Mouse (Mus musculus) gastrocnemius, postnatal 14 days (tissue): ENCODE measurements around the gene Gm20388. TPM values are rescaled to one million over a fixed set of nuclear protein-coding genes. Genes with fewer than 3 reads are reported as not detected.

Experiments
- DNase-seq: peaks from one replicate; pipeline ENCODE4 v3.0.0; 2021; ENCODE audit warnings: mixed read lengths
- intact Hi-C: fragments of 180-260 bp; cut with DNase I; formaldehyde crosslinking; loops from one replicate; pipeline ENCODE4 v1.15.1; 2025; ENCODE audit warnings: low total_unique reads
- total RNA-seq, 2 experiments: library from RNA; stranded (reverse); gene quantifications; 2 replicates each; pipeline ENCODE4 v1.2.3; 2021

Gm20388 gene
- total RNA-seq, 2 experiments from 2014 or later = 5.6 to 6.0 TPM

DNA sequence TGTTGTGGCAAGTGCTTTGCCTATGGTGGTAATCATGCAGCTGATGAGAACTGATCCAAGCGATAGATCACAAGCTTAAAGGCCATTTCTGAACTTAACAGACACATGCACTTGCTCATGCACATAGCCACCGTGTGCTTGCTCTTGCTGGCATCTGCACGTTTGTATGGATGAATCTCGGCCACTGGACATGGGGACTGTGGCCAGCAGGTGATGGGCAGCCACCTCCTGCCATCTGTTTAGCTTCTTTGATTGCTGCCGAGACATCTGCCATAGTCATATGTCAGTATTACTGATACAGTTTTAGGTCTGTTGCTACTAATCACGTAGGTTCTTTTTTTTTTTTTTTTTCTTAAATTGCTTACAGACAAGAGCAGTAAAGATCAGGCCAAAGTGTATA lies 2484.7 kb downstream of the Gm20388 start:
- intact Hi-C loops = no loop called here
- DNase-seq = no peak

DNA sequence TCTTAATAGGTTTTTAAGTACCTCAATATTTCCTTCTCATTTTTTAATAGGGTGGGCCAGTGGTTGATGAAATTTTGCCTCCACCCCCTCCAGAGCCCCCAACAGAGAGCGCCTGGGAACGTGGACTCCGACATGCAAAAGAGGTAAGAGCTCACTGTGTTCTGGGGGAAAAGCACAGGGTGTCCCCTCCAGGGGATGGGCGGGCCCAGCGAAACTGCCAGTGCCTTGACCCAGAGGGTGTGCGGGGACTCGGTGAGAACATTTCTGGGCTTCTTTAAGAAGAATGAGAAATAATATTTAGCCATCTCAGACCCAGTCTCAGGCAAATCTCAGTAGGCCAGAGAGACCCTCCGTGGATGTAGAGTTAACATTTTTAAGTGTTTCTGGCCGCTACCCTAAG lies 2487.5 kb downstream of the Gm20388 start:
- DNase-seq = no peak
- intact Hi-C loops = no loop called here

DNA sequence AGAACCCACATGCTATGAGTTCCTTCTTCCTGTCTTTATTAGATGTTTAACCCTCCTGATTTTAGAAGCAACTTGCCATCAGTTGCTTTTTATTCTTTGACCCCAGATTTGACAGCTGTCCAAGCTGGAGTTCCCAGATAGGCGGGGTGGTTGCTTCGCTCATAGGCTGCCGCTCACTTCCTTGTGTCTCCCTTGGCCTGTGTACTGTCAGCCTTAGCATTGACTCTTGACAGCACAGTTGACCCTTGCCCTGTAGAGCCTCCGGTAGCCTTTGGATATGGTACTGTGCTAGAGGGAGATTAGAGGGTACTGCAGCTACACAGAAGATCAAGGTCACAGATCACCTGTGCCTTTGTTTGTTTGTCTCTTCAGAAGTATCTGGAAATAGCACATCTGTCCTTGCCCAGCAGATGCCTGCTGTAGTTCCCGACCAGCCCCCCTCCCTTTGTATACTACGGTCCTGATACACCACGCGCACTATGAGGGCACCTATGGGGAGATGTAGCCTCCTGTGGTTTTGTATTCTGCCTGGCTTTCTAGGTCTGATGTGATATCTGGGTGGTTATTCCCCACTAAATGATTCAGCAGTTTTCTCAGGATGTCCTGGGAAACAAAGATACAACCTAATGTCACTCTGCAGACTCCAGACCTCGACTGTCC lies 2494.6 kb downstream of the Gm20388 start:
- intact Hi-C loops = no loop called here
- no peak for DNase-seq

DNA sequence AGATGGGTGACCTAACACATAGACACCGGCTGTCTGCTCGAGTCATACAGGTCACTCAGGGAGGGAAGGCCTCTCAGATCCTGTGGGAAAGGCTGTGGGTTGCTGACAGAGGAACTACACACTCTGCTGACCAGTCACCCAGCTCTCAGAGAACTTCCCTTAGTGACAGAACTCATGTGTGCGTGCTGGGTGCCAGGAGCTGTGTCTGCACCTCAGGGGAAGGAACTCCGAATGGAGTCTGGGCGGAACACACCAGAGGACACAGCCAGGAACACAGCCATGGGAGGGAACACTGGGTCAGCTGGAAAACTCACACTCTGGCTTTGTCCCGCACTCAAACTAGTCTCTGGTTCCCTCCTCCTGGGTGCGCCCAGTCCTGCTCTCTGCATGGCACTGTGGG lies 2497.0 kb downstream of the Gm20388 start:
- intact Hi-C loops = no loop called here
- no peak for DNase-seq

DNA sequence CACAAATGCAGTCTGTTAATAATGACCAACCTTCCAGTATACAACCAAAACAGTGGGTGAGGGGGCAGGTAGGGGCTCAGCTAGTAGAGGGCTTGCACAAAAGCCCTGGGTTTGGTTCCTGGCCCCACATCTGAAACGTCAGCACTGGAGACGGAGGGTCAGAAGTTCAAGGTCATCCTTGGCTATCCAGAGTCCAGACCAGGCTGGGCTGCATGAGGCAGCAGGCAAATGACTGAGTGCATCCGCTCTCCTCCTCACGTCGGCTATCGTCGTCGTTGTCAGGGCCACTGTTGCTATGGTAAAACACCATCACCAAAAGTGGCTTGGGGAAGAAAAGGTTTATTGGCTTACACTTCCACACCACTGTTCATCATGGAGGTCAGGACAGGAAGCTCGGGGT lies 2503.7 kb downstream of the Gm20388 start:
- DNase-seq = no peak
- intact Hi-C loops = no loop called here

DNA sequence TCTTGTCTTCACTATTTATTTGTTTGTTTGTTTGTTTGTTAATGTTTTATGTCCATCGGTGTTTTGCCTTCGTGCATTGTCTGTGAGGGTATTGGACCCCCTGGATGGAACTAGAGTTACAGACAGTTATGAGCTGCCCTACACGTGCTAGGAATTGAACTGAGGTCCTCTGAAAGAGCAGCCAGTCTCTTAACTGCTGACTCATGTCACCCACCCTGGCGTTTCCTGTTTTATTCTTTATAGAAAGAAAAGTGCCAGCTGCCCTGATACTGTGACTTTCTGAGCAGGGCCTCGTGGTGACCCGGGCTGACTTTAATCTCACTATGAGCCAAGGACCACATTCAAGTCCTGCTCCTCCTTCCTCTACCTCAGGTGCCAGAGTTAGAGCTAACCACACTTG lies 2504.9 kb downstream of the Gm20388 start:
- DNase-seq = no peak
- intact Hi-C loops = no loop called here

DNA sequence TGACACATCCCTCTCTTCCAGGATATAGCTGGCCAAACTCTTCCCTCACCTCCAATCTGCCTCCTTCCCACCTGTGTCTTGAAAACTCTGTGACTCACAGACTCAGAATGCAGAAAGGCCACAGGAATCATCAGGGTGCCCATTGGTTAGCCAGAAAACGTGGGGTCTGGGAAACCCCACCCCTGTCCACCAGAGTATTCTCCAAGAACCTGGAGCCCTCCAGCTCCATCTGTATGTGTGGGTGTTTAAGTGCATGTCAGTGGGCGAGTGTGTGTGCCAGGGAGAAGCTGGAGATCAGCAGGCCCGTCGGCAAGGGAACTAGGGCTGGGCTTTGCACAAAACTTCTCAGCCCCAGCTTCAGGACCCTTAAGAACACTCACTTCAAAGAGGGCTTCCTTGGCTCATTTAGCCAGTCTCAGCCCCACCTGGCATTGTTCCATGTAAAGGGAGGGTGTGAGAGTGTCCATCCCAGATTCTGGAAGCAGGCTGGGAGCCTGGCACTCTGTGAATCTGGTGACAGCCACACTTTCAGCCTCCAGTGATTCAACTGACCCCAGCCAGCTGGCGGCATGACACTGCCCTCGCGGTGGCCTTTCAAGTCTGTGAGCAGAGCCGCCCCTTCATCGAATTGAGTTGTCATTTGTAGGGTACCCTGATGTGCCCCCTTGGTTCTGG lies 2509.4 kb downstream of the Gm20388 start:
- DNase-seq = no peak
- intact Hi-C loops = no loop called here

DNA sequence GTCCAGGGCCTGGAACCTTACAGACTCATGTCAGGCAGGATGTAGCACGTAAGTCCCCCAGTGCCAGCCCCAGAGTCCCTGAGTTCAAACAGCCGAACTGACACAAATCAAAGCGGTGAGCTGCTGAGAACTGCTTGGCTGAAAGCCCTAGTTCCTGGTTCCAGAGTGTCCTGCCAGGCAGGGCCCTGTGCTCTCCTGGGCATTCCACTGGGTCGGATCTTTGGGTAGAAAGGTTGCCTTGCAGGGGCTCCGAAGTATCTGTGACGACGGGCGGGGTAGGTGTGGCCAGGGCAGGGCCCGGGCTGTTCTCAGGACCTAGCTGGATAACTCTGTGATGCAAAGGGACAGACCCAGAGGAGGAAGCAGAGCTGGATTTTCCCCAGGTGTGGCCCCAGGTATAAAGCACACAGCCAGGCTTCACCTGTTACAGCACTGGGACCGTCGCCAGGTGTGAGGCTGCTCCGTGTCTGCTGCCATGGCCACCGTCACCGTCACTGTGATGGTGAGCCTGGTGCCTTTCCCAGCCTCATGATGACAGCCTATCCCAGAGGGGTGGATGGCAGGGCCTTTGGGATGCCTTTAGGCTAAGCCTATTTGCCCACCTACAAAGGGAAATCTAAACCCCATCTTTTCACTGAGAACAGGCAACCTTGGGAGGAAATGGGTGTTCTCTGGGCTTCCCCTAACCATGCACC lies 2510.9 kb downstream of the Gm20388 start, which contains the start of gene Il17c:
Gene Il17c, plus strand, starts transcription at position 645 of the 695 bp plus-strand sequence.
- intact Hi-C loops = no loop called here
- DNase-seq = no peak

DNA sequence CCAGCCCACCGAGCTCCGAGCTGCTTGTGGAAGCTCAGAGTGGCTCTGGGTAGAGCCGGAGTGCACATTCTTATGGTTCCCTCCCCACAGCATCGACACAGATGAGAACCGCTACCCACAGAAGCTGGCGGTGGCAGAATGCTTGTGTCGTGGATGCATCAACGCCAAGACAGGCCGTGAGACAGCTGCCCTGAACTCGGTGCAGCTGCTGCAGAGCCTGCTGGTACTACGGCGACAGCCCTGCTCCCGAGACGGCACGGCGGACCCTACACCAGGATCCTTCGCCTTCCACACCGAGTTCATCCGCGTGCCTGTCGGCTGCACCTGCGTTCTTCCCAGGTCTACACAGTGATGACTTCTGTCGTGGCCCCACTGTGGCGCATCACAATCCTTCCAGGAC lies 2512.6 kb downstream of the Gm20388 start:
- no peak for DNase-seq
- intact Hi-C loops = no loop called here

DNA sequence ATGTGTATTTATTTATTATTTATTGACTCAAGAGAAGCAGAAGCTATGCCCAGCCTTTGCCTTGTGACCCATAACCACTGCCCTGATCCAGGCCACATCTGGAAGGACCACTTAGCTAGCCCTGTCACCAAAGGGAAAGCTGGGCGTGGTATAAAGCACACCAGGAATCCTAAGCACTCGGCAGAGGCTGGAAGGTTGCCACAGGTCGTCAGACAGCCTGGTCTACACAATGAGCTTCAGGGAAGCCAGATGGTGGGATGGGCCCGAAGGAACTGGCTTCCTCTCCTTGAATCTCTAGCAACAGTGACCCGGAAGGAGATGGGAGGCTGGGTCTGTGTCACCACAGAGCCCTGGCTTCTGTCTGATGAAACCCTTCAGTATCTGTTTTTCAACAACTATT lies 2513.0 kb downstream of the Gm20388 start:
- intact Hi-C loops = no loop called here
- DNase-seq = no peak

DNA sequence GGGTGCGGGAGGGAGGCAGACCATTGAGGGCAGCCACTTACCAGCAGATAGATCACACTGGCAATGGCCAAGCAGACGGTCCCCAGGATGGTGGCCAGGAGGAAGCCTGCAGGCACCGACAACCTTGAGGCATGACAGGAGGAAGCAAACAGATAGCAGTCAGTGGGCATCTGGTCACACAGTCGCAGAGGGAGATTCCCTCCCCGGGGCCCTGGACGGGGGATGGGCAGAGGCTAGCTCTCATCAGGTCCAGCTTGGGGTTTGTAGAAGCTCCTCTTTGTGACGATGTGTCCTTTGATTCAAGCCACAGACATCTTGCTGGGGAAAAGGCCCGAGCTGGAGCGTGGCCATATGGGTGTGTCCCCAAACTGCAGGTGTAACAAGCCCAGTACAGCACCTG lies 2515.5 kb downstream of the Gm20388 start:
- no peak for DNase-seq
- intact Hi-C loops = no loop called here

DNA sequence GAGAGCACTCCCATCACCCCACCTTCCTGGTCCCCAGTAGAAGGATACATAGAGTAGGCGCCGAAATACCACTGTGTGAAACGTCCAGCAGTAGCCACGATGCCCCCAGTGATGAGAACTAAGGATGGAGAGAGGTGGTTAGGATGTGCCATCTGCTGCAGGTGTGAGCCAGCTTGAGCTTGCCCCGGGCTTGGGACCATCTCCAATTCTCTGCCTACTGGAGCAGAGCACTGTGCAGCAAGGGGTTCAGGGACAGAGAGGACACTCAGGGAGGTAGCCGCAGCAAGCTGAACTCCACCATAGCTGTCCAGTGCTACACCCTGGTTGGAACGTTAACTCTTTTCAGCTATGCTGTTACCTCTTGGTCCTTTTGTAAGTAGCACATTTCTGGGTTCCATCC lies 2517.0 kb downstream of the Gm20388 start:
- no peak for DNase-seq
- intact Hi-C loops = no loop called here

DNA sequence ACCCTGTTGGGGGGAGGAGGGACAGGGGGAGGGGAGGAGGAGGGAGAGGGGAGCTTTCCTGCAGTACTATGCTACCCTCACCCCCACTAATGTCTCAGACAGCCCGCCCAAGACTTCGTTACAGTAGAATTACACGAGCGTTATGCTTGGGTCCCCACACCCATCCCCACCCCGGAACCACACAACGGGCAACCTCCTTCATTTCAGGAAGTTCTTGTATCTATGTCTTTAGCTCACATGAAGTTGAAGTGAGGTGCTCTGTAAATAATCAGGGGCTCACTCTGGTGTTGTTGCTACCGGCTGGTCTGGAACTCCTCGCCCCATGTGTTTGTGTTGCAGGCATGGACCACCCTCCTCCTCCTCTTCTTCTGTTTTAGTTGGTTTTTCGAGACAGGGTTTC lies 2517.5 kb downstream of the Gm20388 start:
- DNase-seq = no peak
- intact Hi-C loops = no loop called here

DNA sequence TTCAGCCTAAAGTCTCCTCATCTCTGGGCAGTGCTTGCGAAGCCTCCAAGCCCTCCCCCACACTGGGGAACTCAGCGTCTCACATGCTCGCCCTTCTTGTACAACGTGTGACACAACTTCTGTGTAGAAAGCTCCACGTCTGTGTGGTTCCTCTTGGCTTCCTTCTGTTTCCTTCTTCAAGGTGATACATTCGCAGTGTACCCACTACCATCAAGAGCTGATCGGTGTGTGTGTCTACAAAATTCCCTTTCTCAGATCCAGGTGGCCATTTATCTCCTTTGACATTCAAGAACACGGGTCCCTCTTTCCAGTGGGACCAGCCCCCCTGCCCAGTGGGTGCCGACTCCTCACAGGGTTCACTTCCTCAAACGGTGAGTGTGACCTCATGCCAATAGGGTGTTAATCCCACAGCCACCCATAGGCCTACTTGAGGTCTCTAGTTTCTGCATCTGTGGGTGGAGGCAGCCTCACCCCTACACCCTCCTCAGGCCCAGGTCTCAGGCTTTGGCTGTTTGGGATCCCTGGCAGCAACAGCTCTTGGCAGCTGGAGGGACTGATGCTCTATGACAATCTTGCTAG lies 2519.5 kb downstream of the Gm20388 start:
- no peak for DNase-seq
- intact Hi-C loops = loop anchor here (10.0 kb wide), 1 partner anchor 155 kb away; no protein-coding TSS in a partner anchor

DNA sequence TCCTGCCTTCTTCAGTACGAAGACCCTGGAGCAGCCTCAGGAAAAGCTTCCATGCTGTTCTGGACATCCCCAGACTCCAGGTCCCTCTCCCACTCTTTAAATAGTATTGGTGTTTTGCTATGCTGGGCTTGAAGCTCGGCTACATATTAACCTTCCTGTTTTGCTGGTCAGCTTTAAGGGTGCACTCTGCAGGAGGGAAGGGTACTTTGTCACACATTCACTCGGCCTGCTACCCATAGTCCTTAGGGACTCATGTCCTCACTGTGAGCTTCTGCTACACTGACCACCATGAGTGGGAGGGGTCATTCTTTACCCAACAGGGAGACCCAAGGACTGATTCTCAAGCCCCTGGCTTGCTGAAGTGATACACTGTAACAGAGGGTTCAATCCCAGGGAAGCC lies 2520.0 kb downstream of the Gm20388 start:
- no peak for DNase-seq
- intact Hi-C loops = loop anchor here (10.0 kb wide), 1 partner anchor 156 kb away; no protein-coding TSS in a partner anchor

DNA sequence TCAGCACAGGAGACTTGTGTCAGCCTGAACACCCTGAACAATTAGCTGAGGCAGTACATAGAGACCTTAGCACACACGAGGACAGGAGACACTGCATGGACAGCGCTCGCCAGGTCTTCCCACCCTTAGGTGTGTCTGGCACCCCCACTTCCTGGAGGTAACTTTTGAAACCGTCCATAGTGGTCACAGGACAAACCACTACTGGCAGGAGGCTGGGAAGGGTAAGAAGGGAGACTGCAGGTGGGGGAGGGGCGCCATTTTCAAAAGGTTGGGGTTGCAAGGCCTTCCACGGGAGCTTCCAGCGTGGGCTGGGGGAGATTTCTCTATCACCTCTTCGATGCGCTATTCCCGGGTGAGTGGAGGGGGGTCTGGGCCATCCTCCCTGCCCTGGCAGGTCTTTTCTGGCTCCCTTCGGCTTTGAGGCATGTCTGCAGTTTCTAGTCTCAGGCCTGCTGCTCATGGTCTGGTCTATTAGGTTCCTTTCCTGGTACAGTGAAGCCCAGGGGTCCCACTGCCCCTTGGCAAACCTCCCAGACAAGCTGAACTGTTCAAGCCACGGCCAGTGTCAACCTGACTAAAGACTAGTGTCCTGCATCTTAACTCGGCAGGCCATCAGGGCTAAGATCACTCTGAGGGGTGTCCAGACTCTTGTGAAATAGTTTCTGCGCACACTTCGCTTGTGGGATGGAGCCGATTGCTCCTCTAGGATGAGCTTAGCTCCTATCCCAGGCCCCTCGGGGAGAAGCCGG lies 2521.2 kb downstream of the Gm20388 start:
- intact Hi-C loops = loop anchor here (10.0 kb wide), 1 partner anchor 157 kb away; no protein-coding TSS in a partner anchor
- DNase-seq = no peak

DNA sequence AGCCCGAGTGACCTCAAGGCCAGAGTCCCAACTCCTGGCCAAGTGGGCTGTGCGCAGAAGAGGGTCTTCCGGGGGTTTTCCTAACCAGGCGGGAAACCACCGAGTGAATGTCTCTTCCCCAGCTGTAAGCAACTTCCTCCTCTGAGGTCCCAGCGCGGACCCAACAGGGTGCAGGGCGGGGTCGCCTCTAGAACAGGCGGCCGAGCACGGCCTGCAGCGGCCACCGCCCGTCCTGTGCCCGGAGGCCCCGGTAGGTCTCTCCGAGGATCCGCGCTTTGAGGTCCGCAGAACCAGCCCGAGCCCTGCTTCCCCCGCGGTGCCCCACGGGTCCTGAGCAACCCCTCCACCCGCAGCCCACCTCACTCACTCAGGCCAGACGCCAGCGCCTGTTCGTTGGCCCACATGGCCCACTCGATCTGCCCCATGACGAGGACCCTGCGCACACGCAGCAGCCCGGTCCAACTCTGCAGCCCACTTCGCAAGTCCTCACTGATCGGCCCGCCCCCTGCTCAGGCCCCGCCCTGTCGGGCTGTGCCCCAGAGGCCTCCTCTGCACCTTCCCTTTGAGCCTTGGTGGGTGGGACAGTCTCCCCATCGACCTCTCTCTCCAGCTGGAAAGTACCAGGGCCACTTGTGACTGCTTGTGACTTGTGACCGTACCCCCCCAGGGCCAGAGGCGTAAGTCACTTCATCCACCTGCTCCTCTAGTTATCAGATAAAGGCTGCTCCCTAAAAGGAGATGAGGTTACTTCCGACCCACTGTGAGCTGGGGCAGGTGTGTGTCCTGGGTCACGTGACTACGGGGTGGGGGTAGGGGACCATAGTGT lies 2522.0 kb downstream of the Gm20388 start, which contains the start of gene Cyba:
Gene Cyba, minus strand, starts transcription at position 488 of the 826 bp plus-strand sequence.
- intact Hi-C loops = loop anchor here (10.0 kb wide), 1 partner anchor 158 kb away; no protein-coding TSS in a partner anchor
- DNase-seq = peak; percentile 79

DNA sequence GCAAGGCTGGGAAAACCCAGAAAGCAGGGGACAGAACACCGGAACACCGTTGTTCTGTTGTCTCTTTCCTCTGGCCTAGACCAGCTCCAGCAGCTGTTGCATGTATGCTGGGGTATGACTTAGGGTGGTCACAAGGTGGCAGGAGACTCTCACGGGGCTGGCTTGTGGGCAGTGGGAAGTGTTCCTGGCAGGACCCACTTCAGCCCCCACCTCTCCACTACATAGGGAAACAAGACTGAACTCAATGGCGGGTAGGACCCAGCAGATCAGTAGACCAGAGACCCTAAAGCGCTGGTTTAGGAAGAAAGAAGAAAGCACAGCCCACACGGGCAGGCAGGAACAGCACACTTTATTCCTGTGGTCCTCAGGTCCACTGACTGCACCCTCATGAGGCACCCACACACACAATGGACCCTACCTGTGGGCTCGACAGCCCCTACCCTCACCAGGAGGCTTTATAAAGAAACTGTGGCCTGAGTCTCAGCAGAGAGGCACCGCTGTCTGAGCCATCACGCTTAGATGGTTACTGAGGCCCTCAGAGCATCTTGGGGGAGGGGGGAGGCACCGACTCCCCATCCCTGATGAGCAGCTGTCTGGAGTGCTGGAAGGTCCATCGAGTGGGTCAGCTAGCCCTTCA lies 2522.7 kb downstream of the Gm20388 start:
- no peak for DNase-seq
- intact Hi-C loops = loop anchor here (10.0 kb wide), 1 partner anchor 159 kb away; no protein-coding TSS in a partner anchor
